Mouse (Mus musculus) heart, postnatal 25 days (tissue): ENCODE results near the gene Metrn. TPM values are rescaled to one million over a fixed set of nuclear protein-coding genes. Genes with fewer than 3 reads are reported as not detected.

ENCODE experiments used
- DNase-seq: peaks from one replicate; pipeline ENCODE4 v3.0.0; 2022; ENCODE audit warnings: low spot score
- intact Hi-C: fragments of 180-260 bp; cut with DNase I; formaldehyde crosslinking; loops from one replicate; pipeline ENCODE4 v1.15.1; 2025
- microRNA-seq: library from miRNA; unstranded; fragments of <30 nt; microRNA quantifications from one replicate; pipeline ENCODE4 v1.2.0, GENCODE M21; 2022
- total RNA-seq, 2 experiments: library from RNA; stranded (reverse); gene quantifications; 2 replicates each; pipeline ENCODE4 v1.2.3; 2021

Metrn gene
- total RNA-seq, 2 experiments from 2014 or later, result 74.4 to 75.1 TPM

DNA sequence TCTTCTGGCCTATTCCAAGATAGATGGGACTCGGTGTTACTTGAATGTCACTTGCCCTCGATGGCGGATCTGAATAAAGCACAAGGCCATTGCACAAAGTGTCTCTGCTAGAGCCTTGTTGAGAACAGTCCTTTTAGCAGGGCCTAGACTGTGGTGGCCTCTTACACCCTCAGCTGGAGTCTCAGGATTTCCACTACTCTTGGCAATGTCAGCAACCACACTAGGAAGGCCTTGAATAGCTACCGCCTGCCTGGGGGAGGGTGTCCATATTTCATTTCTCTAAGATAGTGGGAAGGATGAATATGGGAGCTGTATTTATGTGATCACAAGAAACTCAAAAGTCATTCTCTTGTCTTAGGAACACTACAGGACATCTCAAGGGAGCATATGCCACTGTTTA, 48.7 kb downstream of the Metrn start:
- no peak for DNase-seq
- intact Hi-C loops, result no loop called here

DNA sequence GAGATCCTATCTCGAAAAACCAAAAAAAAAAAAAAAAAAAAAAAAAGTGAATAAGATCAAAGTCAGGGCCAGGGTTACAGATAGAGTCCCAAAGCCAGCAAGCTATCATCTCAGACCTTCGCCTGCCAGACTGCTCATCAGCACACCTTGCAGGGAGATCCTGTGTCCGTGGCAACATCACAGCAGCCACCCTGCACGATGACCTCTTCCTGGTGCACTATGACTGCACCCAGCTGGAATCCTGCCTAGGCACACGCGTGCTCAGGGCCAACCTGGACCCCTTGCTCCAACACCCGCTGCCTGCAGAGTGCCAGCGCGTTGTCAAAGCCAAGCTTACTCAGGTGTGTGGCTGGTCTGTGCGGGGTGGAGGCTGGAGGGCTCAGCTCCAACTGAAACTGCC, 52.6 kb downstream of the Metrn start:
- no peak for DNase-seq
- intact Hi-C loops, result no loop called here

DNA sequence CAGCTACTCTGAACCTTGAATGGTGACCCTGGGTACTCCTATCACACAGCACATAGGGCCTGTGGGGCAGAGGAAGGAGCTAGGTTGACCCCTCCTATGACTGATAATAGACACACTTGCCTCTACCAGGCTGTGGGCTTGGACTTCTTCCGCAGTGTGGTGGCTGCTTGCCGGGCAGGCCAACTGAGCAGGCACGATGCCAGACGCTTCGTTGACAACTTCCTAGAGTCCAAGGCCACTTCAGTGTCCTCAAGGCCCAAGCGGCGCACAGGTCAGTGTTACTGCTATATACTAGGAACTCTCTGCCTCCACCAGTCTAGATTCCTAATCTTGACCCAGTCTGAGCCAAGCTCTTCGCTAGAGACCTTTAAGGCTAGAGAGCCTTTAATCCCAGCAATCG, 53.1 kb downstream of the Metrn start:
- intact Hi-C loops, result no loop called here
- DNase-seq, result no peak

Small RNA genes lying within 50 kb of the gene (microRNA-seq; reads per million reads assigned to microRNA genes)
- gene Gm25083 (not detected), gene Mir3082 (4.2 reads per million, percentile 9 among the genes with 10 or more reads in this experiment), gene Mir6966 (3.6 reads per million, percentile 6 among the genes with 10 or more reads in this experiment)

Other genes with a start within 250 kb of the Metrn start
- under 1 TPM; 0.25 to 0.75 TPM for gene Sox8, start 226.4 kb downstream of the Metrn start, total RNA-seq
- 10 to 100 TPM; 31.7 to 34.3 TPM for gene Lmf1, start 218.1 kb downstream of the Metrn start, total RNA-seq
- under 1 TPM in 1 of 2 experiments, not detected in 1; 0.70 TPM for gene Gng13, start 80.0 kb downstream of the Metrn start, total RNA-seq
- 1 to 10 TPM; 1.6 to 1.9 TPM for gene Chtf18, start 69.7 kb downstream of the Metrn start, total RNA-seq
- 1 to 10 TPM; 5.3 to 5.6 TPM for gene Rpusd1, start 69.5 kb downstream of the Metrn start, total RNA-seq
- gene Mslnl, start 61.1 kb downstream of the Metrn start, total RNA-seq, result not detected
- gene Msln, start 42.8 kb downstream of the Metrn start, total RNA-seq, result 10 to 100 TPM; 21.2 to 28.5 TPM
- 10 to 100 TPM; 44.8 to 48.2 TPM for gene Narfl, start 23.4 kb downstream of the Metrn start, total RNA-seq
- 1 to 10 TPM; 5.5 to 9.1 TPM for gene Haghl, start 11.5 kb downstream of the Metrn start, total RNA-seq
- not detected for gene Ccdc78, start 10.6 kb downstream of the Metrn start, total RNA-seq
- gene Fam173a, start 4.2 kb downstream of the Metrn start, total RNA-seq, result 10 to 100 TPM; 35.4 to 36.0 TPM
- under 1 TPM in 1 of 2 experiments, not detected in 1; 0.53 TPM for gene AC134908.4, start 1.5 kb downstream of the Metrn start, total RNA-seq
- gene Fbxl16, start 11.9 kb upstream of the Metrn start, total RNA-seq, result 1 to 10 TPM; 1.2 to 1.3 TPM
- gene Wdr24, start 26.5 kb upstream of the Metrn start, total RNA-seq, result 10 to 100 TPM; 10.2 to 10.6 TPM
- 10 to 100 TPM; 35.5 to 36.6 TPM for gene Jmjd8, start 31.7 kb upstream of the Metrn start, total RNA-seq
- gene Stub1, start 36.3 kb upstream of the Metrn start, total RNA-seq, result 100 to 1,000 TPM; 114 to 117 TPM
- gene Rhbdl1, start 40.2 kb upstream of the Metrn start, total RNA-seq, result 1 to 10 TPM; 1.2 to 2.2 TPM
- gene Gm20683, start 44.6 kb upstream of the Metrn start, total RNA-seq, result 1 to 10 TPM; 2.8 to 3.6 TPM
- 100 to 1,000 TPM; 120 to 125 TPM for gene Rhot2, start 47.7 kb upstream of the Metrn start, total RNA-seq
- 1 to 10 TPM; 2.8 to 2.9 TPM for gene Wdr90, start 64.4 kb upstream of the Metrn start, total RNA-seq
- 100 to 1,000 TPM; 261 to 270 TPM for gene Mcrip2, start 71.6 kb upstream of the Metrn start, total RNA-seq
- gene Mettl26, start 77.9 kb upstream of the Metrn start, total RNA-seq, result 10 to 100 TPM; 13.6 to 14.4 TPM
- gene Wfikkn1, start 83.7 kb upstream of the Metrn start, total RNA-seq, result under 1 TPM; 0.45 to 0.75 TPM
- gene Rab40c, start 122.6 kb upstream of the Metrn start, total RNA-seq, result 10 to 100 TPM; 17.0 to 17.4 TPM
- 10 to 100 TPM; 49.0 to 55.6 TPM for gene Pigq, start 147.8 kb upstream of the Metrn start, total RNA-seq
- not detected for gene Nhlrc4, start 147.8 kb upstream of the Metrn start, total RNA-seq
- under 1 TPM; 0.17 to 0.18 TPM for gene A930017K11Rik, start 155.4 kb upstream of the Metrn start, total RNA-seq
- 1 to 10 TPM; 7.1 to 7.8 TPM for gene Capn15, start 188.7 kb upstream of the Metrn start, total RNA-seq